Mouse (Mus musculus) adrenal gland, adult 8-10 months (tissue): ENCODE measurements around the gene Zfp282. TPM values are rescaled to one million over a fixed set of nuclear protein-coding genes. Genes with fewer than 3 reads are reported as not detected.
A peak's percentile ranks its signal among the peaks of the same experiment; 100 is the strongest.

Experiments used
- DNase-seq: peaks from one replicate; pipeline ENCODE4 v3.0.0; 2022
- total RNA-seq, 4 experiments: library from RNA; stranded (reverse); gene quantifications; 2 replicates each; pipeline ENCODE4 v1.2.4; 2022

Zfp282 gene
- total RNA-seq, 4 experiments from 2014 or later: 9.4 to 13.3 (median 9.7) TPM

DNA sequence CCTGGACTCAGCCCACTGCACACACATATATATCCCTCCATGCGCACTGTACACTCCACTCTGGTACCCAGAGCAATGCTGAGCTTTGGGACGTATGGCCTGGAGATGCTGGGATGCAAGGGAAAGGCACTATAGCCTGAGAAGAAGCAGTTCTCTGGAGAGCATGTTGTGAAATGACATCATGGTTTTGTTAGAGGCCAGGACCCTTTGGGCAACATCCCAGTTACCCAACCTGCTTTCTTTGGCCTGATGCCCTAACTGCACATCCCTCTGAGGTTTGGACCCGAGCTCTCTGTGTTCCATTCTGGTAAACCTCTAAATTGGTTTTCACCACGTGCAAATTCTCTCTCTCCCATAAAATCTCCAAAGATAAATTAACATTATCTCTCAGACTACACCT, 26.6 kb downstream of the Zfp282 start:
- DNase-seq: no peak

DNA sequence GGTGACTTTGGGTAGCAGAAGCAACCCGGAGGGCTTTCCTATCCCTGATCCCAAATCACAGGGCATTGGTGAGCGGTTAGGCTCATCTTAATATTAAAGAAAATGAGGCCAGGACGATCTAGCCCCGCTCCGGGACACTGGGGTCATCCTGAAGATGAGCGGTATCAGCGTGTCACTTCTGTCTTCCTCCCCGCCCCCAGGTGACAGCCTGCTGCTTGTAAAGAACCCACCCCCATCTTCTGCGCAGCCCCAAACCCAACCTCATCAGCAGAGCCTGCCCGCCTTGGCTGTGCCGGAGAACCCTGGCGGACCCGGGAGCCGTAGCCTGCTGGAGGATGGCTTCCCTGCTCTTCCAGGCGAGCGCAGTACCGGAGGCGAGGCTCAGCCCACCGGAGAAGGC, 27.4 kb downstream of the Zfp282 start:
- DNase-seq: no peak

DNA sequence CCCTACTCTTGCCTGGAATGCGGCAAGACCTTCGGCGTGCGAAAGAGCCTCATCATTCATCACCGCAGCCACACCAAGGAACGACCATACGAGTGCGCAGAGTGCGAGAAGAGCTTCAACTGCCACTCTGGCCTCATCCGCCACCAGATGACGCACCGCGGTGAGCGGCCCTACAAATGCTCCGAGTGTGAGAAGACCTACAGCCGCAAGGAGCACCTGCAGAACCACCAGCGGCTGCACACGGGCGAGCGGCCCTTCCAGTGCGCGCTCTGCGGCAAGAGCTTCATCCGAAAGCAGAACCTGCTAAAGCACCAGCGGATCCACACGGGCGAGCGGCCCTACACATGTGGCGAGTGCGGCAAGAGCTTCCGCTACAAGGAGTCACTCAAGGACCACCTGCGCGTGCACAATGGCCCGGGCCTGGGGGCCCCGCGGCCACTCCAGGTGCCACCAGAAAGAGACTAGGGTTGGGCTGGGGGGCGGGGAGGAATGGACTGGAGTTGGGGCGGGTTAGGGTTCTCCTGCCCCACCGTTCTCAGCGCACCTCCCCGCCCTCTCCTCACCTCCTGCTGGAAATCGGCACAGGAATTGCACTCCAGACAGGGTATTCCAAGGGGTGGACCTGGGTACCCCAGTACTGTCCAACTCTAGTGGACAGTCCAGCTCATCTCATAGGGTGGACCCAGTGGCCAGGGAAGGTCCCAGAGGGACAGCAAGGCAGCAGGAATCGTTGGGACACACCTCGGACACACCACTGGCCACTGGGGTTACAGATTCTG, 28.1 kb downstream of the Zfp282 start:
- DNase-seq: no peak

DNA sequence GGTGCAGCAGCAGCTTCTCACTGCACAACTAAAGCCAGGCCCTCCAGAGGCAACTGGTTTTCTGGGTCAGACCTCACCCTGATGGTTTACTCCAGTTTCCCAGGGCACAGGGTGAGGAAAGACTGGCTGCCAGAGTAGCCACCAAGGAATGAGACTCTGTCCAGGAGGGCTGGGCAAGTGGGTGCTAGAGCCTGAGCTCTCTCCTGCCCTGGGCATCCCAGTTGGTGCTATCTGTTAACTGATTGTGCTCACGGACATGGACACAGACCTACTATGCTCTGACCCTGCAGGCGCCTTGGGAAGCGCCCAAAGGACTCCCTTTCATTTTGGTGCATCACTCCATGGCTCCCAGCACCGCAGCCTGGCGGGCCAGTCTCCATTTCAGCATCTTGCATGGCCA, 29.3 kb downstream of the Zfp282 start:
- no peak for DNase-seq

DNA sequence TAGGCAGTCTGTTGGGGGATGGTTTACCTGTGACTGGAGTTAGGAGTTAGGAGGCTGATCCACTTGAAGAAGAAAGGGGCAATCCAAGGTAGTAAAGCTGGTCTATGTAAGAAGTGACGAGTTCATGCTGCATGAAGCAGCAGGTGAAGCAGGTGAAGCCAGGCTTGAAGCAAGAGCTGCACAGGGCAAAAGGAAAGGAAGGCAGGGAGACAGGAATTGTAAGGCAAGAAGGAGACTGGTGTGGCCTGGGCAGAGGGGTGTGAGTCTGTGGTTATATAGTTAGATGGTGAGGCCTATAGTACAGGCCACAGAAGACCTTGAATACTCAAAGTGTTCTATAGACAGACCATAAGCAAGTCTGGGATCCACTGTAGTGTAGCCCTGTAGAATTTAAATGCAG, 32.0 kb downstream of the Zfp282 start:
- no peak for DNase-seq

DNA sequence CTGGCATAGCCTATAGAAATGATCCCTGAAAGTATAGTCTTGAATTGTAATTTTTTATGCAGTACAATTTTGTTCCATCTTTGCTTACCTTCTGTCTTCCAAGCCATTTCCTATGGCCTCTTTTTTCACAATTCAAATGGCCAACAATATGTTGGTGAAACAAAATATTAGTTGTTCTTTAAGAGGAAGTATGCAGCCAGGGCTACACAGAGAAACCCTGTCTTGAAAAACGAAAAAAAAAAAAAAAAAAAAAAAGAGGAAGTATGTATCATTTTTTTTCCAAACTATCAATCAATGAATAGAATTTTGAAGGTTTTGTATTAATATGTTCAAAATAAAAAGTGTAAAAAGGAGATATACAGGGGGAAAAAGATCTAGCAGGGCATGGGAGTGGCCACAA, 34.6 kb downstream of the Zfp282 start:
- no peak for DNase-seq

DNA sequence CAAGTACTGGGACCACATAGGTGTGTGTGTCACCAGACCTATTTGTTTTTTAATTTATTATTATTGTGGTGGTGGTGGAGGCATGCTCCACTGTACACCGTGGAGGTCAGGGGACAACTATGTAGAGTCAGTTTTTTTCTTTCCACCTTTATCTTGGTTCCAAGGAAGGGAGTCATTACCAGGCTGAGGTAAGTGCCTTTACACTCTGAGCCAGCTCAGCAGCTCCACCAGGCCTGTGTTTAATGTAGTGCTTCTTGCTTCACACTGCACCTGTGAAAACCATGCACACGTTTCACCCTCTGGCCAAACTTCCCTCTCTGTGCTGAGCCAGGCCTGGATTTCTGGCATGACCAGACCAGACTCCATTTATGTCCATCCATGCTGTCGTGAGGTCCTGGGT, 36.0 kb downstream of the Zfp282 start:
- no peak for DNase-seq

DNA sequence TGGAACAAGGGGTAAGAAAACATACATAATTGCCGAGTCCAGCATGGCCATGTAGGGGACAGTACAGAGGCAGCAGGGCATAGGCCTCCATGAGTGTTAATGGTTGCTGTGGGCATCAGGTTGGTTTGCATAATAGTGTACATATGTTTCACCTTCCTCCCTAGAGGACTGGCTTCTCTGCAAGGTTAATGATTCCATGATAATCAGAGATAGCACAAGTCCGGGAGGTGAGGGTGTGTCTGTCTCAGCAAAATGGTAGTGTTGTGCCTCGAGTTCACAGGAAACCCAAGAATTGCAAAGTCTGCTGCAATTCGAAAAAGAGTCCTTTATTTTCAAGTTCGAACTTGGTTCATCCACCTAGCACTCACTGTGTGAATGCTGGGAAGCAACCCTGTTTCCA, 40.0 kb downstream of the Zfp282 start:
- DNase-seq: no peak

DNA sequence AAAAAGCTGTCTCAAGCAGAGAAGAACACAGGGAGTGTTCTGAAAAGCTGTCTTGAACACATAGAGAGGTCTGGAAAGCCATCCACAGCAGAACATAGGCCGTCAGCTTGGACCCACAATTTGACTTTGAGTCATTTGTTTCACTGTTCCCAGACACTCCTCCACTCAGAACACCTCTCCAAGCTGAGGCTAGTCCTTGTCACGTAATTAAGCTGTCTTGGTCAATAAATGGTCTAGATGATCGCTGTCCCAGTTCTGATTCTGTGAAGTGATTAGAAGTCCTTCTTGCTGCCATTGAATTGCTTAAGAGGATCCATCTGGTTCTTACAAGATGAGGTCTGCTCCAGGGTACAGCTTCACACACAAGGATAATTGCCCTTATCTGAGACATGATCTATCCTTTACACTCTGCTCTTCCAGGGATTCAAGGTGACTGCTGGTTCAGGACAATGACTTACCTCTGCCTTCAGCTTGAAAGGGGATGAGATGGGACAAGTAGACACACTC, 41.8 kb downstream of the Zfp282 start:
- no peak for DNase-seq

DNA sequence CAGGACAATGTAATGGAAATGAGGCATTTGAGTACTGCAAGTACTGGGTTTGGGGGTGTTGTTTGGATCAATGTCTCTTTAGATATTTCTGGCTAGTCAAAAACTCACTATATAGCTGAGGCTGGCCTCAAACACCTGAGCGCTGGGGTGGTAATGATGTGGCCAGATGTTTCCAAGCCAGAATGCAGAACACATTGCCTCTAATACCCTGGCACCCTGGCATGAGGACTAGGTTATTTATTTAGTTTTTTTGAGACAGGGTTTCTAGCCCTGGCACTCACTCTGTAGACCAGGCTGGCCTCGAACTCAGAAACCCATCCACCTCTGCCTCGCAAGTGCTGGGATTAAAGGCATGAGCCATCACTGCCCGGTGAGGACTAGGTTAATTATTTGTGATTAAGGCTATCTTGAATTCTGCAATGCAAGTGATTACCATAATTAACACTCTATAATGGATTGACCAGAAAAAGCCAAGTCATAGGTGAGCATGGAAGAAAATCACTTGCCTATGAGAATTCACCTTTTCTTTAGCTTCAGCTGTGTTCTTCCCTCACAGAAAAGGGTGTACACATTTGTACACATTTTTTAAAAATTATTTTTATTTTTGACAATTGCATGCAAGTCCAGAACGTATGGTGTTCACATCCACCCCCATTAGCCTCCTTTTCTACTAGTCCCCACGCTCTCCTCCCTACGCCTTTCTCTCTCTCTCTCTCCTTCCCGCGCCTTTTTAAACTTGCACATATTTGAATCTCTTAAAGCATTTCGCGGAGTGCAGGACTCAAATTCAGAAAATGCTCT, 42.8 kb downstream of the Zfp282 start:
- no peak for DNase-seq

DNA sequence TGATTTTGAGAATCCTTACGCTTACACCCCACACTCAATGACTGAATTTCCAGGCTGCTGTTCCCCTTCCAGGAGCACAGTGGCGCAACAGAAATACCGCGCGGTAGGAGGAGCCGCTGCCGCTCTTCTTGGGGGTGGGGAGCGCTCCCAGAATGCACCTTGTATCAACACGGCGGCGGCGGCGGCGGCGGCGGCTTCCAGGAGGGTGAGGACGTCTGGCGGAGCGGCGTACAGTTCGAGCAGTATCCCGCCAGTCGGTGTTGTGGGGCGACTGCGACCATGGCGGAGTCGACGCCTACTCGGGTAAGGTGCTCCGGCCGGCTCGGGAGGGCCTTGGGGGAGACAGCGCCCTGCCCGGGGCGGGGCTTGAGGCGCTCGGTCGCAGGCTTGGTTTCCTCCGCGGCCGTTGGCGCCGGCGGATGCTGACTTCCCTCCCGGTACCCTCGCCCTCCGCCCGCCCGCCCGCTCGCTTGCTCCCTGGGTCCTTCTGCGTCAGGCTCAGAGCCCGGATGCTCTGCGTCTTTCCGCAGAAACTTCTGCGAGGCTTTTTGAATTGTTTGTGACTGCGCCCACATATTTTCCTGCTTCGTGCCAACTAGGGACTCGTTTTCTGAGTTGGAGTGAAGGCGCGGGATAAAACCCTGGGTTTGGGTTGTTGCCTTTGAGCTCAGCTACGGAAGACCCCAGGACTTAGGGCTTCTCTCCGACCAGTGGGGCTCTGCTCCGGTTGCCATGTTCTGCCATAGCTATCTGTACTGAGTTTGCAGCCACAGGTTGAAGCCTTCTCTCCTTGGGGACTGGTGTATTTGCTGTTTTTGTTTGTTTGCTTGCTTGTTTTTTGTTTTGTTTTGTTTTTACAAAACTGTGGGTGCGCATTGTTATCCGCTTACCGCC, 43.7 kb downstream of the Zfp282 start, which contains the start of gene Zfp212:
TSS of gene Zfp212 (plus strand) at position 30 of the 894 bp plus-strand sequence.
- peak; percentile 80 for DNase-seq

DNA sequence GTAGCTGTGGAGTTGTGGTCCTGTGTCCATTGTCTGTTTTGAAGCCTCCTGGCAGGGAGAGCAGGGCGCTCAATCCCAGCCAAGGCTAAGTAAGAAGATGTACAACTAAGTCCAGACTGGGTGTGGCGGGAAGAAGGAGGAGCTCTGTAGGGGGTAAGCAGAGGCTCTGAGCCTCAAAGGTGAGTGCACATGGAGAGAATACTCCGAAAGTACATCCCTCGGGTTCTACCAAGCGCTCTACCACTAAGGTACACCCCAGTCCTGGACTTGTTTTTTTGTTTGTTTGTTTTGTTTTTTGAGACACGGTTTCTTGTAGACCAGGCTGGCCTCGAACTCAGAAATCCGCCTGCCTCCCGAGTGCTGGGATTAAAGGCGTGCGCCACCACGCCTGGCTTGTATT, 65.5 kb downstream of the Zfp282 start:
- DNase-seq: no peak

DNA sequence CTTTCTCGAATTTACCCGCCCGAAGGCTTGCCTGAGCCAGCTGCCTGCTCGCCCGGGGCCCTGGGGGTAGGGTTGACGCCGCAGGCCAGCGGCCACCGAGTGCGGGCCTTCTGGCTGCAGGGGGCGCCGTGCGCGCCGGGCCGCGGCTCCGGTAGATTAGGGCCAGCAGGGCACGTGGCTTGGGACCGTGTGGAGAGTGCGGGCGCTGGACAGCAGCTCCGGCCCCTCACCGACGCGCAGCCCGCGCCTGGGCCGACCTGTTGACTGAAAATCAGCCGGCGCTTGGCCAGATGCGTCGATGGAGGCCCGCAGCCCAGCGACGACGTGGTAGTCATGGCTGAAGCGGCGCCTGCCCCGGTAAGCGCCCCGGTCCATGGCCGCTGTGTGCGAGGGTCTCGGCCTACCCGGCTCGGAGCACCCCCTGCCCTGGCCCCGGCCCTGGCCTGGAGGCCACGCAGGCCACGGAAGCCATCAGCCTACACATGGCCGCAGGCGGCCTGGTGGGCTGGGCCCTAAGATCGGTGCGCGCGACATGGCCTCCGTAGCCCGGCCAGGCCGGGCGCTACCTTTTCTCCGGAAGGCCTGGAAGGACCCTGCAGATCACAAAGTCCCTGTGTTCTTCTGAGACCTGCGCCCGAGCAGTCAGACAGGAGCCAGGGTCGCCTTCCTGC, 66.2 kb downstream of the Zfp282 start:
- DNase-seq: peak; percentile 48

DNA sequence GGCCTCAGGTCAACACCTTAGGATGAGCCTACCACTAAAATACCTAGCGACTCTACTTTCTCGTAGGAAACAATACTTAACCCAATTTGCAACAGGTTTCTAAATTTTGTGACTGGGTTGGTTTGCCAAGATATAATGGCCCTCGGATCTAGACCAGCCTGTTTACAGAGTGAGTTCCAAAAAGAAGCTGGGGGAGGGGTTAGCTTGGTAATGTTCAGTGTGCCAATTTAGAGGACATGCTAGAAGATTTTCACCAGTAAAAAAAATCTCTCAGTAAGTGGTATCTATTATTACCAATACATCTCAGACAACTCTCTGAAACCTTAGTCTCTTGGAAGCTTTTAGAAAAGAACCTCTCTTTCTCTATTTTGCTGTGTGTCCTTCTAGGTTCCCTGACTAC, 66.7 kb downstream of the Zfp282 start:
- DNase-seq: no peak

DNA sequence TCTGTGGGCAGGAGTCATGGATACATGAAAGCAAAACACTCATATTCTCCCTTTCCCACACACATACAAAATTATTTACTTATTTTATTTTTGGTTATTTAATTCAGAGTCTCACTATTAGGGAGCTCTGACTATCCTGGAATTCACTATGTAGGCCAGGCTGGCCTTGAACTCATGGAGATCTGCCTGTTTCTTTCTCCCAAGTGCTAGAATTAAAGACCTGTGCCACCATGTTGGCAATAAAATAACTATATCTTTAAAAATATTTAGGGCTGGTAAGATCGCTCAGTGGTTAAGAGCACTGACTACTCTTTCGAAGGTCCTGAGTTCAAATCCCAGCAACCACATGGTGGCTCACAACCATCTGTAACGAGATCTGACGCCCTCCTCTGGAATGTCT, 70.4 kb downstream of the Zfp282 start:
- DNase-seq: no peak

DNA sequence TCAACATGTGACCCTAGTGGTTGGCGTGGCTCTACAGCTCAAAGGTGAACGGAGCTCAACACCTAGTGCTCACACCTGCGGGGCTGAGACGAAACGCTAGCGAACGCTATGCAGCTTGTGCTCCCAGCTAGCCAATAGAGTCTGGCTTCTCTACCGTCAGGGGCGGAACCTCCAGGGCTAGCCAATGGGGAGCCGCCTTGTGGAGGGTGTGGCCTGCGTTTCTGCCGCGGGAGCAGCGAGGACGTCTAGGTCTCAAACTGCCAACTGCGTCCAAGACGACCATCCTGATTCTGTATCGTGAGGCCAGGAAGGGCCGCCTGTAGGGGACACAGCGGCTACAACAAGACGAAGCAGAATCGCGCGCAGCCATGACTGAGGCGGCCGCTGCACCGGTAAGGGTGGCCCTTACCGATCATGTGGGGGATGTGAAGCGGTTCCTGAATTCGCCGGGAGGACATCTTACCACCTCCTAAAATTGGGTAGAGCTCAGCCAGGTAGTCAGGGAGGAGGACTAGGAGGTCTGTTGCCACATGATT, 76.3 kb downstream of the Zfp282 start, which contains the start of gene Zfp956:
TSS of gene Zfp956 (plus strand) at position 200 of the 536 bp plus-strand sequence.
- DNase-seq: peak; percentile 92

DNA sequence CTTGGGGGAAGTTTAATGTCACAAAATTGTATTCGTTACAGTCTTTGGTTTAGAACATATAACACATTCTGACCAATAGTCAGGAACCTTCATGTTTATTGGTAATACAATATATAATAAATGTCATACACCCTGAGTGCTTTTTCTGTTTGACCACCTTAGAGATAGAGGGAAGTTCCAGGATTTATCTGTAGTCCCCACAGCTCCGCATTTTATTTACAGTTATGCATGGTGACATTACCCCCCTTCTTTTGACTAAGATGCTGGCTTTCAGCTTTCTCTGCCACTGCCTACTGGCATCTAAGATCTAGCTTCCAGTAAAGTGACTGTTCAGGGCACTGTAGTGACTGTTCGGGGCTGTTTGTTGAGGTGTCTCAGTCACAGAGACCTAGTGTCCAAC, 77.4 kb downstream of the Zfp282 start:
- no peak for DNase-seq

DNA sequence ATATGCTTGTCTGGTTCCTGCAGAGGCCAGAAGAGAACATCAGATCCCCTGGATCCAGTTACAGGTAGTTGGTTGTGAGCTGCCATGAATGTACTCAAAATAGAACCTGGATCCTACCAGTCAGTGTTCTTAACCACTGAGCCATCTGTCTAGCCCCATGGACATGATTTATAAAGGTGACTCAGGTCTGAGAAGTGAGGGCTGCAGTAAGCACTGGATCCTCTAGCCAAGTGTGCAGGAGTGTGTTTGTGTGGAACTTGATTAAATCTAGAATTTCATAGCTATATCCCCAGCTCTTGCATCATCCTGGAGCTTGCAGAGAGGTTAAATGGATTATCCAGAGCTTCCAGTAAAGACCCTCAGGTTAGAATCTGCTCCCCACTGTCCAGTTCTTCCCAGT, 80.8 kb downstream of the Zfp282 start:
- no peak for DNase-seq
